Mouse (Mus musculus) CH12.LX (cell line): ENCODE measurements around the gene Bend3. TPM values are rescaled to one million over a fixed set of nuclear protein-coding genes. Genes with fewer than 3 reads are reported as not detected.

Experiments used
- DNase-seq: peaks from one replicate; pipeline ENCODE4 v3.0.0-alpha.2; 2013; ENCODE audit errors: extremely low read depth
- H3K27ac ChIP-seq: 2 replicates; pipeline ENCODE4 v1.5.1; 2012; ENCODE audit warnings: low read depth, mild to moderate bottlenecking, control low read depth, moderate library complexity; ENCODE audit not compliant: insufficient read depth
- H3K27me3 ChIP-seq: replicated peaks from 2 replicates; pipeline ENCODE3; 2012; ENCODE audit warnings: inconsistent platforms
- H3K36me3 ChIP-seq, 2 experiments: replicated peaks in 1 of 2; 2 replicates each; pipeline versions ENCODE3 to v1.6.1; 2012; ENCODE audit warnings: inconsistent platforms in 1 of 2, low read length in 1 of 2, mild to moderate bottlenecking in 1 of 2, mixed read lengths in 1 of 2, moderate library complexity in 1 of 2; ENCODE audit not compliant: control insufficient read depth in 1 of 2, insufficient read depth in 1 of 2
- H3K4me1 ChIP-seq, 2 experiments: 2 replicates each; pipeline ENCODE4 v1.6.1; 2012; ENCODE audit warnings: inconsistent platforms in 1 of 2, moderate library complexity in 1 of 2; ENCODE audit not compliant: insufficient read depth in 2 of 2, control insufficient read depth in 1 of 2
- H3K4me2 ChIP-seq: 2 replicates; pipeline ENCODE4 v1.6.1; 2012; ENCODE audit warnings: low read depth, mild to moderate bottlenecking, control low read depth; ENCODE audit not compliant: poor library complexity, insufficient read depth, severe bottlenecking
- H3K4me3 ChIP-seq, 3 experiments: fragments of 150-350 bp in 1 of 3; sonication (generic) in 1 of 3; replicated peaks in 1 of 3; 2 replicates each; pipeline versions ENCODE3 to v1.5.1; 2011 to 2012; ENCODE audit warnings: low read depth in 2 of 3, low read length in 2 of 3, mild to moderate bottlenecking in 2 of 3, moderate library complexity in 2 of 3, control low read depth in 1 of 3, improper control_type of control experiment in 1 of 3, inconsistent platforms in 1 of 3, mixed read lengths in 1 of 3; ENCODE audit not compliant: poor library complexity in 1 of 3
- H3K79me2 ChIP-seq: replicated peaks from 2 replicates; pipeline ENCODE4 v1.6.1; 2012; ENCODE audit warnings: mild to moderate bottlenecking, moderate library complexity; ENCODE audit not compliant: control insufficient read depth, poor library complexity, insufficient read depth, severe bottlenecking; ENCODE audit errors: extremely low read depth
- H3K9ac ChIP-seq: 2 replicates; pipeline ENCODE4 v1.6.1; 2012; ENCODE audit warnings: low read depth, mild to moderate bottlenecking, control low read depth, moderate library complexity; ENCODE audit not compliant: insufficient read depth
- H3K9me3 ChIP-seq: replicated peaks from 2 replicates; pipeline ENCODE3; 2012; ENCODE audit warnings: low read length, inconsistent platforms, mixed read lengths
- CHD1 ChIP-seq: IDR thresholded peaks from 2 replicates; pipeline ENCODE4 v1.6.1; 2012; ENCODE audit warnings: low read depth, low read length, improper control_type of control experiment, inconsistent platforms
- CHD2 ChIP-seq: IDR thresholded peaks from 2 replicates; pipeline ENCODE4 v1.6.1; 2011; ENCODE audit warnings: low read length, improper control_type of control experiment
- E2F4 ChIP-seq: IDR thresholded peaks from 2 replicates; pipeline ENCODE4 v1.6.1; 2011; ENCODE audit warnings: low read depth, low read length, improper control_type of control experiment; ENCODE audit not compliant: insufficient replicate concordance
- ETS1 ChIP-seq: conservative IDR thresholded peaks from 2 replicates; pipeline ENCODE4 v1.6.1; 2012; ENCODE audit warnings: low read depth, mild to moderate bottlenecking, inconsistent platforms, low read length, improper control_type of control experiment, moderate library complexity
- GABPA ChIP-seq: IDR thresholded peaks from 2 replicates; pipeline ENCODE4 v1.6.1; 2012; ENCODE audit warnings: low read depth, low read length, improper control_type of control experiment, inconsistent platforms; ENCODE audit not compliant: insufficient replicate concordance
- HCFC1 ChIP-seq: IDR thresholded peaks from 2 replicates; pipeline ENCODE4 v1.6.1; 2012; ENCODE audit warnings: low read depth, mild to moderate bottlenecking, inconsistent platforms, low read length, improper control_type of control experiment
- IRF4 ChIP-seq: IDR thresholded peaks from 2 replicates; pipeline ENCODE4 v1.6.1; 2014; ENCODE audit warnings: low read depth, mild to moderate bottlenecking, inconsistent platforms, low read length, improper control_type of control experiment
- JUND ChIP-seq: conservative IDR thresholded peaks from 2 replicates; pipeline ENCODE4 v1.6.1; 2011; ENCODE audit warnings: low read depth, low read length, improper control_type of control experiment
- MXI1 ChIP-seq: IDR thresholded peaks from 2 replicates; pipeline ENCODE4 v1.6.1; 2011; ENCODE audit warnings: mild to moderate bottlenecking, low read depth, low read length, improper control_type of control experiment
- MYC ChIP-seq: IDR thresholded peaks from 2 replicates; pipeline ENCODE4 v1.6.1; 2011; ENCODE audit warnings: low read depth, mild to moderate bottlenecking, improper control_type of control experiment, low read length
- NELFE ChIP-seq: IDR thresholded peaks from 2 replicates; pipeline ENCODE4 v1.6.1; 2011; ENCODE audit warnings: low read depth, low read length, improper control_type of control experiment
- PAX5 ChIP-seq: IDR thresholded peaks from 2 replicates; pipeline ENCODE4 v1.6.1; 2012; ENCODE audit warnings: low read length, inconsistent platforms, mixed read lengths
- POLR2A ChIP-seq: IDR thresholded peaks from 2 replicates; pipeline ENCODE4 v1.6.1; 2011; ENCODE audit warnings: low read depth, mild to moderate bottlenecking, improper control_type of control experiment, low read length
- POLR2AphosphoS2 ChIP-seq: IDR thresholded peaks from 2 replicates; pipeline ENCODE4 v1.6.1; 2011; ENCODE audit warnings: low read depth, low read length, improper control_type of control experiment
- RAD21 ChIP-seq: IDR thresholded peaks from 2 replicates; pipeline ENCODE4 v1.6.1; 2011; ENCODE audit warnings: low read depth, mild to moderate bottlenecking, low read length, improper control_type of control experiment, moderate library complexity
- RCOR1 ChIP-seq: conservative IDR thresholded peaks from 2 replicates; pipeline ENCODE4 v1.6.1; 2012; ENCODE audit warnings: low read depth, mild to moderate bottlenecking, inconsistent platforms, low read length, improper control_type of control experiment
- SIN3A ChIP-seq: IDR thresholded peaks from 2 replicates; pipeline ENCODE4 v1.6.1; 2012; ENCODE audit warnings: low read length, improper control_type of control experiment, inconsistent platforms
- SMC3 ChIP-seq: IDR thresholded peaks from 2 replicates; pipeline ENCODE4 v1.6.1; 2011; ENCODE audit warnings: low read depth, low read length, improper control_type of control experiment
- TBP ChIP-seq: conservative IDR thresholded peaks from 2 replicates; pipeline ENCODE4 v1.6.1; 2011; ENCODE audit warnings: low read depth, low read length, improper control_type of control experiment
- USF1 ChIP-seq: IDR thresholded peaks from 2 replicates; pipeline ENCODE4 v1.6.1; 2014; ENCODE audit warnings: low read depth, mild to moderate bottlenecking, inconsistent platforms, low read length, improper control_type of control experiment
- USF2 ChIP-seq: conservative IDR thresholded peaks from 2 replicates; pipeline ENCODE4 v1.6.1; 2011; ENCODE audit warnings: low read depth, low read length, improper control_type of control experiment
- ZC3H11A ChIP-seq: IDR thresholded peaks from 2 replicates; pipeline ENCODE4 v1.6.1; 2012; ENCODE audit warnings: low read depth, mild to moderate bottlenecking, inconsistent platforms, low read length, improper control_type of control experiment
- dilution Hi-C: fragments of 300-500 bp; cut with MboI; formaldehyde crosslinking; loops from 2 replicates; pipeline ENCODE4 v1.14.3; 2020; ENCODE audit warnings: low sequenced_read_pairs; ENCODE audit not compliant: extremely low pct_unique_long_range_greater_than_20kb, extremely low pct_ligation_motif_present
- in situ Hi-C: fragments of 300-500 bp; cut with MboI; formaldehyde crosslinking; loops from 3 replicates; pipeline ENCODE4 v1.14.3; 2019; ENCODE audit warnings: low sequenced_read_pairs, low pct_ligation_motif_present, low pct_unique_long_range_greater_than_20kb, mixed read lengths
- polyA plus RNA-seq: library from polyadenylated mRNA; unstranded; fragments of >175 nt; gene quantifications from 2 replicates; pipeline ENCODE4 v1.2.1, GENCODE M21; 2012; ENCODE audit warnings: low read depth; ENCODE audit not compliant: insufficient read length
- total RNA-seq, 2 experiments: library from RNA; depleted of rRNA; stranded (reverse); fragments of 300-350 nt in 1 of 2; fragments of >200 nt in 1 of 2; gene quantifications; 2 replicates each; pipeline ENCODE4 v1.2.3; 2012 to 2014

Bend3 gene
- total and polyA plus RNA-seq, 3 experiments = 7.4 to 18.9 (median 8.7) TPM

- Histone ChIP-seq H3K4me3 (no peak overlapping the region), H3K79me2 (no peaks in the 10 kb centered on the region), H3K4me2 (no peak overlapping the region), H3K36me3 (peaks cover 10 to 20% of the 10 kb centered on the region in 2 experiments), H3K4me1 (peaks cover 3 to 5% of the 10 kb centered on the region in 2 experiments; a peak in 2 of 4 replicates), H3K27me3 (no peaks in the 10 kb centered on the region), H3K27ac (no peak overlapping the region), H3K9ac (no peak overlapping the region), H3K9me3 (no peaks in the 10 kb centered on the region)
- TF ChIP-seq HCFC1 (no peak), SMC3 (no peak), E2F4 (no peak), ETS1 (no peak), POLR2AphosphoS2 (no peak)
- dilution Hi-C loops (no loop called here), in situ Hi-C loops (no loop called here)
- DNase-seq = no peak
Measured at GRCm38 (mm10) chr10:43517836-43518235, 39.2 kb downstream of the Bend3 start.

- Histone ChIP-seq H3K79me2 (no peaks in the 10 kb centered on the region), H3K4me2 (no peak overlapping the region), H3K27ac (no peak overlapping the region), H3K4me3 (no peak overlapping the region), H3K9ac (no peak overlapping the region), H3K9me3 (no peaks in the 10 kb centered on the region), H3K36me3 (peaks cover 8 to 15% of the 10 kb centered on the region in 2 experiments), H3K27me3 (no peaks in the 10 kb centered on the region), H3K4me1 (peaks cover 3 to 5% of the 10 kb centered on the region in 2 experiments; a peak in 2 of 4 replicates)
- TF ChIP-seq USF1 (no peak), MYC (no peak), POLR2A (no peak), MXI1 (no peak), IRF4 (no peak), USF2 (no peak), RAD21 (no peak), ETS1 (no peak), ZC3H11A (no peak), HCFC1 (no peak), JUND (no peak), NELFE (no peak), TBP (no peak), SIN3A (no peak), CHD2 (no peak), PAX5 (no peak), GABPA (no peak), RCOR1 (no peak), CHD1 (no peak)
- dilution Hi-C loops = no loop called here
- in situ Hi-C loops = no loop called here
- DNase-seq = no peak
Measured at GRCm38 (mm10) chr10:43518368-43518767, 39.7 kb downstream of the Bend3 start.
